Comparison of ENCODE assay signal across 21 mouse cellular contexts in the genomic region with DNA sequence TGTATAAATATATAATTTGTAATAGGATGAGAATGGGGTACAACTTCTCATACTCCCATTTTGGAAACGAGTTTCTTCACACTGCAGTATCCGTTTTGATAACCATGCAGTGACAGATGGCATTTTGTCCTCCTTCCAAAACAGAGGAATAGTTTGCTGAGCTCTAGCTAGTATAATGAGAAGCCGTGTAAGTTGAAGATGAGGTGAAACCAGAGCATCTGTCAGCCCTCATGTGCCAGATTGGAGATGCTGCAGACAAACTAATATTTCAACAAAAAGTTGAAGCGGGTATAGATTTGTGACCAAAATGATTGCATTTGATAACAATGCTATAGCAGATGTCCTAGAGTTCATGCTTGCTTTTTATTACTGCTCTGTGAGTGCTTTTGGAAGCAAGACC.
DNase-seq lines count a peak whose midpoint lies in the region; ATAC-seq and TF ChIP-seq lines count a peak whose summit lies in the region.
"Had no signal": no experiment of that assay in that cellular context is flagged by ENCODE, and none has a peak within 500 bp of the region (broad histone marks: within the 10 kb centered on the region; RNA-seq: fewer than 3 reads in every experiment).

No protein-coding gene starts in this region.

- H3K36me3 ChIP-seq in forebrain, postnatal 0 days (ENCODE audit: insufficient read depth), result no peaks in the 10 kb centered on the region
- H3K36me3 ChIP-seq: embryonic facial prominence, embryonic 12.5 days; neural tube, embryonic 15.5 days had no signal

- H3K4me1 ChIP-seq in forebrain, postnatal 0 days (ENCODE audit: insufficient read depth), result no peaks in the 10 kb centered on the region
- H3K4me1 ChIP-seq: embryonic facial prominence, embryonic 12.5 days; neural tube, embryonic 15.5 days had no signal

- H3K27ac ChIP-seq in left cerebral cortex, adult 2 months, result no peak overlapping the region
- H3K27ac ChIP-seq in forebrain, postnatal 0 days (ENCODE audit: low read depth, low read length), result no peak overlapping the region
- H3K27ac ChIP-seq: embryonic facial prominence, embryonic 12.5 days; gastrocnemius, adult 2 months; macrophage; neural tube, embryonic 15.5 days had no signal

- no peaks in the 10 kb centered on the region for H3K27me3 ChIP-seq in forebrain, postnatal 0 days (ENCODE audit: insufficient read depth, low read length)
- H3K27me3 ChIP-seq: embryonic facial prominence, embryonic 12.5 days; neural tube, embryonic 15.5 days had no signal

- H3K9ac ChIP-seq in forebrain, postnatal 0 days, result no peak overlapping the region
- H3K9ac ChIP-seq: embryonic facial prominence, embryonic 12.5 days; neural tube, embryonic 15.5 days had no signal

- ATAC-seq in forebrain, postnatal 0 days, result peak; percentile 42; the same call in 1 of the 2 replicates
- ATAC-seq: inflammation-experienced regulatory T-cells, adult 6 months had no signal

- no peak overlapping the region for H3K4me3 ChIP-seq in left cerebral cortex, adult 2 months
- no peak overlapping the region for H3K4me3 ChIP-seq in forebrain, postnatal 0 days (ENCODE audit: low read depth, low read length)
- H3K4me3 ChIP-seq: embryonic facial prominence, embryonic 12.5 days; gastrocnemius, adult 2 months; neural tube, embryonic 15.5 days had no signal

- DNase-seq in cerebellum, postnatal 36 days, result peak; percentile 5 to 8
- DNase-seq in cerebellum, adult 8-10 months, result no peak
- DNase-seq in left cerebral cortex, adult 11 months (ENCODE audit: low spot score), result peak; percentile 5
- no peak for DNase-seq in left cerebral cortex, adult 2 months (ENCODE audit: extremely low spot score in 1 of 2, low spot score in 2 of 2)
- DNase-seq in forebrain, postnatal 0 days, result peak; percentile 48
- DNase-seq in left cerebral cortex, postnatal 25 days (ENCODE audit: low spot score in 2 of 2), result peak; percentile 2 to 47
- no peak for DNase-seq in lung, postnatal 4 days
- DNase-seq: adrenal gland, adult 8-10 months; B cell, adult 2 months; gastrocnemius, adult 2 months; heart, adult 18-20 months; heart, postnatal 4 days; kidney, adult 9 months; kidney, postnatal 36 days; lung, adult 2 months; spleen, adult 18-20 months had no signal

- intact Hi-C loops in left cerebral cortex, adult 2 months (cut with DNase I), result no loop called here
- intact Hi-C loops in left cerebral cortex, postnatal 25 days (cut with DNase I), result loop anchor here (2.0 kb wide), 1 partner anchor 353 kb away; the partner anchor contains the start of gene Aff2

- H3K4me2 ChIP-seq in forebrain, postnatal 0 days (ENCODE audit: low read depth), result no peak overlapping the region
- H3K4me2 ChIP-seq: embryonic facial prominence, embryonic 12.5 days; midbrain, embryonic 11.5 days; neural tube, embryonic 15.5 days had no signal

- H3K9me3 ChIP-seq in forebrain, postnatal 0 days (ENCODE audit: low read length), result no peaks in the 10 kb centered on the region
- H3K9me3 ChIP-seq: embryonic facial prominence, embryonic 12.5 days; neural tube, embryonic 15.5 days had no signal

- 66% methylated on average over 4 of the region's 4 CpGs for WGBS in forebrain, postnatal 0 days

- no peak for TF ChIP-seq CTCF in left cerebral cortex, adult 2 months (IDR thresholded peaks at IDR 0.05)
- no peak for TF ChIP-seq CTCF in forebrain, postnatal 0 days (IDR thresholded peaks at IDR 0.05; ENCODE audit: low read depth)

Comparison
In these comparisons a context has a peak if more than half of its experiments do, and no peak if none do; other contexts are left out.
1. DNase-seq: peak in cerebellum, postnatal 36 days (2 of 2), left cerebral cortex, adult 11 months (single experiment), forebrain, postnatal 0 days (single experiment) and left cerebral cortex, postnatal 25 days (2 of 2); none in cerebellum, adult 8-10 months (single experiment), left cerebral cortex, adult 2 months (0 of 2) and lung, postnatal 4 days (0 of 2).